Mouse (Mus musculus) spleen, adult 12 weeks (tissue): ENCODE measurements around the gene Mark2.

Experiments
- DNase-seq: peaks from one replicate; pipeline ENCODE4 v3.0.0; 2022; ENCODE audit warnings: low spot score

The Mark2 gene

DNA sequence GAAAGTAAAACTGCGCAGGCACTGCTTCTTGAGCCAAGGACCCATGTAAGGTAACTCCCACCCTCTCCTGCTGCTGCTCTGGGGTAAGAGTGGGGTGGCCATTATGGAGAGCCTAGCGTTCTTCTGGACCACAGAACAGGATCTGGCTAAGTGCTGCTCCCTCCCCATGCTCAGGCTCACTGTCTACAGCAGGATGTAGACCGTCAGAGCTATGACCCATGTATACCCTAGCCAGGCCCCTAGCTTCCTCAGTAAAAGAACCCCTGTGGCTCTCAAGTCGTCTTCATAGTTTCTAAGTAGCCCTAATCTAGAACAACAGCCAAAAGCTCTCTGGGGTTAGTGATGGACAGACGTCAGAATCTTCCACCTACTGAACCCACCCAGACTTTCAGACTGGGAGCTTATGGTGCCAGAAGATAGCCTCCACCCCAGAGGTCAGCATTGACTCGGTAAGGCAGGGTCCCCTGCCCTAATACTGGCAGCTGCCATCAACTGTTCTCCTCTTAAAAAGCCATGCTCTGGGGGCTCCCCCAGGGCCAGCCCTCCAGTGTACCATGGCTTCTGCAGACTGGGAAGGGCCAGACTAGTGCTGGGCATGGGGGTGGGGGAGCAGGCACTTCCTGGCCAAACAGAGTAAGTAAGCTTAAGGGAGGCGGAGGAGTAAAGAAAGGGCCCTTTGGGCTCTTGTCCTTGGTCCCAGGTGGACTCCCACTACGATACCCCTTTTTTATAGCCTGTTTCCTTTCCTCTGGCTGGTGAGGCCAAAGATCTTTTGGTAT is 47.4 kb downstream of the Mark2 start:
- no peak for DNase-seq

DNA sequence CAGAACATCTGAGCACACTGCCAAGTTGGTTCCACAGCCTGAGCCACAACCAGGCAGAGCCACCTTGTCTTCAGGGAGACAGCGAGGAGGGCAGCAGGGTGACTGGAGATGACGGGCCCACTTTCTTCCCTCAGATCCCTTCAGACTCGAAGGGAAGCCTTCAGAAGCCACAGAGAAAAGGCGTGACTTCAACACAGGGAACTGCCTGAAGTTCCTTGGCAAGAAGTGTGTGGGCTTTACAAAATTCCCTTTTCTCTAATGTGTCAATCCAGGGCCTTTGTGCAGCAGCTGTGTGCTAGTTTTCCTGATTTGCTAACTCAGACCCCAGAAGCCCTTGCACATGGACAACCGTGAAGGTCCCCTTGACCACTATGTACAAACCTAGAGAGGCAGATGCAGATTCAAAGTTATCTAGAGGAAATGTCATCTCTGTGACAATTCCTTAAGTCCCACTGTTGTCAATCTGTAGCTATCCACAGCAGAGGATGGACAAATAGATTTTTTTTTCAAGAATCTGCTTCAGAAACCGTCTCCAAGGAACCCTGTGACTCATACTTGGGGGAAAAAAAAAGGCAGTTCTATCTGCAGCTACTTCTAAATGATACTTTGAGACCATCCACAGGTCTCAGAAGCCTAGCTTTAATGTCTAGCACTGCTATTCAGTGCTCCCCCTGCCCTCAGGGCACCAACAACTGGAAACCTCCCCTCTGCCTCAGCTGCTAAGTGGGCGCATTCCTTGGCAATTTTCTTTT is 49.5 kb downstream of the Mark2 start:
- no peak for DNase-seq

DNA sequence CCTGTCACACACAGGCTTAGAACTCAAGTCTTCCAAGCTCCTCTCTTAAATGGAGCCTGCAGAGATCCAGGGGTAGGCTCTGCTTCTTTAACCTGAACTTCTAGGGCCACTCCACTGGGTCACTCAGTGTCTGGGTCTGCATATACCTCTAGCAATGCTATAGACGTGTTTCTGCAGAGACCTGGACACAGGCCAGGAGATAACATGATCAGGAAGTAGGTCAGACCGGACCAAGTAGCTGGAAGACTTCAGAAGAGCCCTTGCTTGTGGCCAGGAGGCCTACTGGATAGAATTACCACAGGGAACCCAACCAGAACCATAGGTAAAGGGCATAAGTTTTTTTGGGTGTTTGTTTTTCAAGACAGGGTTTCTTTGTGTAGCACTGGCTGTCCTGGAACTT is 51.9 kb downstream of the Mark2 start:
- DNase-seq, result no peak

DNA sequence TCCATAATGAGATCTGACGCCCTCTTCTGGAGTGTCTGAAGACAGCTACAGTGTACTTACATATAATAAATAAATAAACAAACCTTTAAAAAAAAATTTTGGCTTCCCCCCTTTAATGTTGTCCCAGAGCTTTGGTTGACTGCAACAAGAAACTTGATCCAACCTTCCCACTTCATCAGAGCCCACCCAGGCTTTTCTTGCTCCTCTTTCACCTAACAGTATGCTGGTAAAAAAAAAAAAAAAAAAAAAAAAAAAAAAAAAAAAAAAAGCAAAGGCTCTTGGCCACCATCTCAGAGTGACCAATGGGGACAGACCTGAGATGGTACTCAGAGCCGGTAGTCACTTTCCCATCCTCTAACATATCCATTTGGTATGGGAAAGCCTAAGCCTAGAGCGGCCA is 53.4 kb downstream of the Mark2 start:
- DNase-seq, result no peak

DNA sequence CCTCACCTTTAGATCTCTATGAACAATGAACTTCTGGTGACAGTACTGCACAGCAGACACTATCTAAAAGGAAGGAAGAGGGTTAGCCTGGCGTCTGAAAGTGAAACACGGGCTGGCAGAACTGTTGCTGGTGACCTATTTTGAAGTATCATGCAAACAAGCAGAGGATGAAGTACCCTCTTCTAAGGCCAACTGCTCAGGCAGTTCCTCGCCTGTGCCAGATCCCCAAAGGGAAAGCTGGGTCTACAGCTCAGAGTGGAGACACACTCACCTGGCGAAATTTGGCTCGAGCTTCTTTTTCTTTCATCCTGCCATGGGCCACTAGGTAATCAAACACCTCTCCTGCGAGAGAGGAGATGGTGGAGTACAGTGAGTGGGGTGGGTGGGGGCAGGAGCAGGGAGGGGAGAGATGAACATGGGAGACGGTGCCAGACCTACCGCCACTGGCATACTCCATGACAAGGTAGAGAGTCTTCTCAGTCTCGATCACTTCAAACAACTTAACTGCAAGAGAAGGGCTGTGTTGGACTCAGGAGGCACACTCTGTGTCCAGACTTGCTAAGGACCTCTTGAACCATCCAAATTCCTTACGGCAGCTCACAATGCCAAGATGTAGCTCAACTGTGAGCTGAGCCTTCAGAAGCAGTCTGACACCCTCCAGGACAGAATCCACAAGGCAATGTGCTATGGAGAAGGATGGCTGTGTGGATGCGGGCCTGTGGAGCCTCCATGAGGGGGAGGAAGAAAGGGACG is 54.9 kb downstream of the Mark2 start:
- no peak for DNase-seq

DNA sequence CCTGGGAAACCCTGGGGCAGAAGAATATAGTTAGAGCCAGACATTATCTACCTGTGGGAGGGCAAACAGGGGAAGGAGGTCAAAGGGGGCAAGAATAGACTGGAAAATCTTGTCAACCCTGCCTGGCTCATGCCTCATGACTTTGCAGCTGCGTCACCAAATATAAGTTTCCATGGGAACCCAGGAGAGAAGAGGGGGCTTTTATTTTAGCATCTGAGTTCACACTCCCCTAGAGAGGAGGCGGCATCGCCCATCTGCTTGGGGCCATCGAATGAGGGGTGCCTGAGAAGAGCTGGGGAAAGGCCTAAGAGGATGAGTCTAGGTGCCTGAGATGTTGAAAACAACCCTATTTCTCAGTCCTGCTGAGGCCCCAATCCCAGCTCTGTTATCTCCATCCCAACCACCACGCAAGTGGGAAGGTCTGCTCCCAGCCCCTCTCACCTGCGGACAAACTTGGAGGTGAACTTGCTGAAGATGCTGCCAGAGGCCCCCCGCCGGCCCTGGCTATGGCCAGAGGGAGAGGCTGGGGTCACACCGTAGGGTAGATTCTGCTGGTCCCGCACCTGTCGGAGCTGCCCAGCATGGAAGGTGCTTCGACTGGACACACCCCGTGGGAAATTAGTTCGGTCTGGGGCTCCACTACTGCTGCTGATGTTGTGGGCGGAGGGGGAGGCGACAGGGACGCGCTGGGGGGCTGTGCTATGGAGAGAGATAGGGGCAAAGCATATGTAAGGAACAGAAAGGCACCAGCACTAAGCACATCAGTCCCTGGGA is 60.9 kb downstream of the Mark2 start:
- DNase-seq, result no peak

DNA sequence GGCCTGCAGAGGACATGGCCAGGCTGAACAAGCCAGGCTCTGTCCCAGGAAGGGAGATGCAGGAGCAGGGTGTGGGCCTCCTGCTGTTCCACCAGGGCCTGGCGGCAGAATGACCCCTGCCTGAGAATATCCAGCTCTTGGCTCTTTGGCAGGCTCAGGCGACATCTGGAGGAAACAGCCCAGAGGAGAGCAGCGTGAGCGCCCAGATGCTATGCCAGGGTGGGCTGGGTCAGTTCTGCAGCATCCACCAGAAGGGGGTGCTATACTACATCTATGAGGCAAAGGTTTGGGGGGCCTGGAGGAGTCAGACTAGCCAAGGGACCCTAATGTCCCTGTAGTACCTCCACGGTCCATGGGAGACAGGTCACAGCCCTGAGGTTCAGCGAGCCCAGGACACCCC is 62.5 kb downstream of the Mark2 start:
- DNase-seq, result no peak

DNA sequence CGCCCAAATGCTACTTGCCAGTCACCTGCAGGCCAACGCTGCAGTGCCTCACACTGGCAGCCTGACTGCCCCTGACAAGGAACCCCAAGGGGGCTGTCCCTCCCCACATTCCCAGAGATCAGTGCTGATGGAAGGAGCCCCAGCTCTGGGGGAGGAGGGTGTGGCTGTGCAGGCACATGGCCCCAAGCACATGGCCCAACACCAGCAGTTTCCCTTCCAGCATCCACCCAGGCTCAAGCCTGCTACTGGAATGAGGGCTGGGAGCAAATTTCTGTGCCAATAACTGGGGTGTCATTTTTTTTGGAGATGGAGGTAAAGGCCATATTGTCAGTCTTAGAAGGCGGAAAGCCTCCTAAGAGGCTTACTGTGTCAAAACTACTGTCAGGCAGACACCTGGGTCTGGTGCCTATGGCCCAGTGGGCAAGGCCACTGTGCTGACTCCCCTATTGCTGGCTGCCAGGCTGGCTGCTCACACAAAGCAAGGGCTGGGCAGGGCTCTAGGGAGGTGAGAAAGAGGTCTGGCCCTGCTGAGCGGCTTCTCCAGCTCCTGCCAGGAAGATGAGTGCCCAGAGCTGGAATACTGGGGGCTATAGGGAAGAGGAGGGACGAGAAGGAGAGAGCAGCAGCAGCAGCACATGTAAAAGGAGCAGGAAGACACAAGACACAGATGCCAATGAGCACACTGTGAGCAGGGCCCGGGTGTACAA is 63.3 kb downstream of the Mark2 start:
- no peak for DNase-seq

DNA sequence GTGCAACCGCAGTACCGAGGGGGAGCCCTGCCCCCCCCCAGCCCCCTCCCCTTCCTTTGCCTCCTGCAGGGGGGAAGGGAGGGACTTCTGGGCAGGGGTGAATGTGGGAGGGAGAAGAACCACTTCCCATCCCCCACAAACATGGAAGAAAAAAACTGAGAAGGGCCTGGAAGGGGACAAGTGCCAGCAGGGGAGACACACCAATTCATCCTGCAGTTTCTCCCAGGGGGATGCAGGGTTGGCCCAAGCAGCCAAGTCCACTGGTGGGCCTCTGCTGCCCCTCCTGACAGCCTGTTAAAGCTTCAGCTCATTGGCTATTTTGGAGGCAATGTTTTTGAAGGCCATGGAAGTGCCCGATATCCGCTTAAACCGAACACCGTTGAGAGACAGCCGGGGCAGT is 64.9 kb downstream of the Mark2 start:
- DNase-seq, result no peak

DNA sequence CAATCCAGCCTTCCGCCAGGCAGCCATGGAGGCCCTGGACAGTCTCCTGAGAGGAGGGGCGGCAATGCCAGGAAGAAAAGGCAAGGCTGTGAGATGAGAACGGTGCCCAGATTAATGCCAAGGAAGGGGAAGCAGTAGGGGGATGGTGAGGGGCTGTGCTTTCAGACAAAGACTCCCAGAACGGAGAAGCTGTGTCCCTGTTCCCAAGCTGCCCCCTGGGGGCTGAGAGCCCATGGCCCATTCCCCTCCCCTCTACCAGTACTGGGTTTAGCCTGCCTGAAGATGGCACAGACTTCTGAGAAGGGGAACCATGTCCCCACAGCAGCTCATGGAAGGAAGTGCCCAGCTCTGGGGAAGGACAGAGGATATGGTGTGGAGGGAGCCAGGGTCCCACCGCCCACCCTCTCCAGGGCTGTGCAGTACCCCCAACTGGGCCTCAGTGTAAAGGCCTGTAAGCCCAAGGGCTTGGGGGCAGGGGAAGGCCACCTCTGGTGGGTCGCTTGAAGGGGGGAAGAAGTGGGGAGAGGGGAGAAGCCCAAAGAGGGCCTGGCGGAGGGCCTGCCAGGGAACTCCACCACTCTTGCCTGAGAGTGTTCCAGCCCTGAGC is 65.5 kb downstream of the Mark2 start:
- DNase-seq, result no peak

DNA sequence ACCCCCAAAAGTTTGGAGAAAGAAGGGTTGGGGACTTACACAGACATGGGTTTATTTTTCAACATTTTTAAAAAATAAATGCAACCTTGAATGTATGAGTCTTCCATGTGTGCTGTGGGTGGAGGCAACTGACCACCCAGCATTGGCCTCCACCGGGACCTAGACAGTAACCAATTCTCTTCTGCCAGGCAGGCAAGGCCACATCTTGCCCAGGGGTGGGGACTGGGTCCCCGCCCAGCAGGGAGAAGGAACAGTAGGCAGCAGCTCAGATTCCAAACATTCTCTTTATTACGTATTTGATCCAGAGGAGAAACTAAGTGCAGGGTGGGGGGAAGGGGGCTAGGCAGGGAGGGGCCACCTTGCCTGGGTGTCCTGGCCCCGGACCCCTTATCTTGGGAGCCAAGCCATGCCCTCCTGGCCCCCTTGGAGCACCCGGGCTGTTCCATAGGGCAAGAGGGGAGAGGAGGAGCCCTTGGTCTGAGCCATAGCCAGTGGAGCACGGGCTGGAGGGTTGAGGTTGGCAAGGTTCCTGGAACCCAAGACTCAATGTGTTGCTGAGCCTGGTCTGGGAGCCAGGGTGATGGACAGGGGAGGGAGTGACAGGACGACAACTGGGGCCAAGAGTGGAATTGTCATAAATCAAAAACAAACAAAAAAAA is 66.4 kb downstream of the Mark2 start:
- no peak for DNase-seq

DNA sequence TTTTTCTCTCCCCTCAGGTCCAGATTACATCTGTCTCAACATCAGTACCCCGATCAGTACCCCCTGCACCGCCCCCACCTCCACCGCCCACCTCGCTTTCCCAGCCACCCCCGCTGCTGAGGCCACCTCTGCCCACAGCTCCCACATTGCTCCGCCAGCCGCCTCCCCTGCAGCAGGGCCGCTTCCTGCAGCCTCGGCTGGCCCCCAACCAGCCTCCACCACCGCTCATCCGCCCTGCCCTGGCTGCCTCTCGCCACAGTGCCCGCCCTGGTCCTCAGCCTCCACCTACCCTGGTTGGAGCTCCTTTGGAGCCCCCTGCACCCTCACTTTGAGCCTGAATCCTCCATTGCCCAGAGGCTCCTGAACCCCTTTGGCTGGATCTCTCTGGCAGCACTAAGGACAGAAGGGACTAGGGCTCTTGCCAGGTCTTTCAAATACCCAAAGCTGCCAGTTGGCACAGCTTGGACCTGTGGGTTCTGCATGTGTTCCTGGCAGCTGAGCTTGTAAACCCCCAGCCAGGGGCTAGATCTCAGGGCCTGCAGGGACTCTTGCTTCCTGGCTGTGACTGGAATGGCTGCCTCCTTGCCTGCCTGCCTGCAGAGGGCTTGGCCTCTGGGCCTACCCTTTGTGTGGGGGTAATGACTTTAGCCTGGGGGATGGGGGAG is 67.2 kb downstream of the Mark2 start:
- no peak for DNase-seq

DNA sequence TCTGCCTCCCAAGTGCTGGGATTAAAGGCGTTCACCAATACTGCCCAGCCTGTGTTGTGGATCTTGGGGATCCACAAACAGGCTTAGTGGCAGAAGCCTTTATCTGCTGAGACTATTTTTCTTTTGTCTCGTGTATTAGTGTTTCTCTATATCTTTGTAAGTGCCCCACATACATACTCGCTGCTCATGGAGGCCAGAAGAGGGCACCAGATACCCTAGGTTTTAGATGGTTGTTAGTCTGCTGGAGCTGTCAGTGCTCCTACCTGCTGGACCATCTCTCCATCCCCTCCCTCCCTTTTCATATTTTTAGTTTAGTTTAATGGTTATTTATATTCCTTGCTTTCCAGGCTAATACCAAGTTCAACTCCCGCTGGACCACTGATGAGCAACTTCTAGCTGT is 68.2 kb downstream of the Mark2 start:
- no peak for DNase-seq

DNA sequence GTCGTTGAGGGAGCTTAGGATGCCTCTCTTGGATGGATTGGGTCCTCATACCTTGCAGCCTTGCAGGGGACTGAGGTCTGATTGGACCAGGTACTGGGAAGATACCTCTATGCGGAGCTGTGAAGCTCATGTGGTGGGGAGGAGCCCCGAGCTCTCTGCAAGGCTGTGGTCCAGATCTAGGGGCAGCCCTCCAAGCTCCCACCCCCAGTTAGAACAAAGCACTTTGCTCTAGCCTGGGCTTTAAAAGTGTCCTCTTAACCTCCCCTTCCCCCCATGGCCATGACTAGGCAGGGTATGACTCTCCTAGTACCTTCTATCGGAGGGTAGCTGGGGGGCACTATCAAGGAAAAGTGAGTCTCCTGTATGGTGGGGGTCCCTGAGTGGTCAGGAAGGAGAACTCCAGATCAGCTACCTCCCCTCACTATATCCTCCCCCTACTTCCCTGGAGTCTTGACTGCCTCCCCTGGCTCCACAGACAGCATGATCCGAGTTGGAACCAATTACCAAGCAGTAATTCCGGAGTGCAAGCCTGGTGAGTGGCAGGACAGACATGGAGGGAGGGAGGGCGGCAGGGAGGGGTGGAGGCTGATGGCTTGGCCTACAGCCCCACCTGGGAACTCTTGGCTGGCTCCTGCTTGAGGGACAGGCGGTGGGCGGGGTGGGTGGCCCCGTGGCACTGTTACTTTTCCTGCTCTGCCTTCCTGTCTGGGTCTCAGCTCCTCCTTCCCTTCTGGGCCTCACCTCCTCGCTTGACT is 72.2 kb downstream of the Mark2 start:
- DNase-seq, result no peak

DNA sequence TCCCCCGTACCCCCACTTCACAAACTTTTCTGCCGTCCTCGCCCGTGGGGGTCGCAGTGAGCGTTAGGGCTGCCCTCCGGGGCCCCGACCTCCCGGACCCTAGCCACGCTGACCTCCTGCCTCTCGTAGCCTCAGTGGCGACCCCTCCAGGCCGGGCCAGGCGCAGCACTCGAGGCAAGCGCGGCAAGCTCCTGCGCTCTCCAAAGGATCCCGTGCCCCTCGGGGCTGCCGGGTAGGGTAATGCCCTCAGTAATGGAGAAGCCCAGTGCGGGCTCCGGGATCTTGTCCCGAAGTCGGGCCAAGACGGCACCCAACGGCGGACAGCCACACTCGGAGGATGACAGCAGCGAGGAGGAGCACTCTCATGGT is 73.0 kb downstream of the Mark2 start:
- DNase-seq, result peak; percentile 58

DNA sequence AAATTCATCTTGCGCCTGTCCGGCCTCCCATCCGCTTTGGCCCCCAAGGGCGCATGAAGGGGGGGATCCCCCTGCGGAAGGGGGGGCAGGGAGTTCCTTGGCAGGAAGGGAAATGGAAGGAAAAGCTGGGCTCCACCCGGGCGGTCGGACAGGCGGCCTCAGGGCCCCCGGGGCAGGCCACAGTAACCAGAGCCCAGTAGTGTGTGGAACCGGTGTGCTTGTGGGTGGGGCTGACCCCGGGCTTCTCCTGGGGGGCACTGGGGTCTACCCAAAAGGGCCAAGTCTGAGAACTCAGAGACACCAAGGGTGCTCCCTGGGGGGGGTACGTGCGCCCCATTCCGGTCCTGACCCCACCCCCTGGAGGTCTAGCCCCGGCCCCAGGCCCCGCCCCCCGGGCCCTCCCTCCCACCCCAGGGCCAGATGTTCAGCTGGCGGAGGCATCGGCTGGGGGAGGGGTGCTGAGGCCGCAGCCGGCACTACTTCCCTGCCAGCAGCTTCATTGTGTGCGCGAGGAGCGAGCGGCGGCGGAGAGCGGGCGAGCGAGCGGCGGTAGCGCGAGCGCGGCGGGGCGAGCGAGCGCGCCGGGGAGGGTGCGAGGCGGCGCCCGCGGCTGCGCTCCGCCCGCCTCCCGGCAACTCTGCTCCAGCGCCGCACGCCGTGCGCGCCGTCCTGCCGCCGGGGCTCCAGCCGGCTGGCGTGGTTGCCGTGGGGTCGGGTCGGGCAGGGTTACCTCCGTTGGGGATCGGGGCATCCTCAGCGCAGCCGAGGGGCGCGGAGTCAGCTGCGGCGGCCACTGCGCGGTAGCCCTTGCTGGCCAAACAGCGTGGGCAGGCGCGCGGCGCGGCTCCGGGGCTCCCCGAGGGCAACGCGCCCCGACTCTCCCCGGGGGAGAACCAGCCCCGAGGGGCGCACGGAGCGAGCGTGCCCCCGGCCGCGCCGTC is 73.6 kb downstream of the Mark2 start:
- no peak for DNase-seq

DNA sequence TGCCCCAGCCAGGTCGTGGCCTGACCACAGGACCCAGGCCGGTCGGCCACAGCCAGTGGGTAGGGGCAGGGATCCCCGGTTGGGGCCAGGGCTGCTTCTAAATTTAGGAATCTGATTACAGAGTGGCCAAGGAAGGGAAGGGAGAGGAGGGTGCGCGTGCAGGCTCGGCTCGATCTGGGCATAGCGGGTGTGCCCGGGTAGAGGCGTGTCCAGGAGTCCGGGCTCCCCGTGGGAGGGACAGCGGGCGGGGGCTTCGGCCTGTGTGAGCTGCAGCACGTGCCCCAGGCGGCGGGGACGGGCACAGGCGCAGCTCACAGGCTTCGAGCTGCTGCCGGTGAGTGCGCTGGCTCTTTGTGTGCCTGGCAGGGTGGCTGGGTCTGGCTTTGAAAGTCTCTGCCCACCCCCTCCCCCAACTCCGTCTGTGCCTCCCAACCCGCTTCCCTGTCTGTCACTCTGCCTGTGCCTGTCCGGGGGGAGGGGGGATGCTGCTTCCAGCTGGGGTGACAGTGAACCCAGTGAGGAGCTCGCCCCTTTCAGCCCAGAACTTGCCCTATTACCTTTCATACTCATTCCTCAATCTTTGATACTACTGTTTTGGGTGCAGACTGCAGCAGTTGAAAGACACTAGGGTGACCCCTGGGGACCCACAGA is 74.4 kb downstream of the Mark2 start, which contains the start of gene Rcor2:
TSS of gene Rcor2 (plus strand) at position 235 of the 651 bp plus-strand sequence.
- no peak for DNase-seq

DNA sequence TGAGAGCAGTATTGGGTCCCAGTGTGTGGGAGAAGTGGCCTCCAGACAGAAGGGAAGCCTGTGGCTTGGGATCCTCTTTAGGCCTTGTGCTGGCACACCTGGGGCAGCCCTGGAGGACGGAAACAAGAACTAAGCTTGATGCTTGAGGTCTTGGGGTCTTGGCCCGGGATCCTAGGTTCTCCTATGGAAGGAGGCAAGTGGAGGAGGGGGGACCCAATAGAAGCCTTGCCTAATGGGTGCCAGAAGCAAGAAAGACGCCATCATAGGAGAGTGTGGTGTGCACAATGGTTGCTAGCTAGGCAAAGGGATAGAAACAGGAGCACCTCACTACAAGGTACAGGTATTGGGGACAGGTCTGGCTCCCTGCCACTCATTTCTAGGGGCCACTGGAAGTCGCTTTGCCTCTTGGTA is 75.2 kb downstream of the Mark2 start:
- DNase-seq, result no peak
